Mouse (Mus musculus): ENCODE measurements around the gene Slc30a7.

Gene Slc30a7

DNA sequence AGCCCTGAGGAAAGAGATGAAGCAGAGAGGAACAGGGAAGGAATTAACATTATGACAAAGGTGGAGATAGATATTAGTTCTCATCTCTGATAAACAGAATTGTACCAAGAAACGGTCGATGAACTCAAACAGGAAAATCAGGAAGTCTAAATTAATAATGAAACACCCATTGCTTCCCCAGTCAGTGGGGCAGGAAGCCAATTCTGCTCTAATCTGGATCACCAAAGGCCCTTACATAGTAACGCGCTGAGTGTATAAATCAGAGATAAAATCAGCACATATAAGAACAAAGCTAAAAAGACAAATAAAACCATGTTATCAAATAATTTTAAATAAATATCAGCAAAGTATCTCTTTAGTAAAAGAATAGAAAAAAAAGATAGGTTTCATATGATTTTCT is 15.1 kb downstream of the Slc30a7 start:
- in situ Hi-C loops (cut with MboI, MseI): loop anchor here (5.0 kb wide), 1 partner anchor 45 kb away; no protein-coding TSS in a partner anchor

DNA sequence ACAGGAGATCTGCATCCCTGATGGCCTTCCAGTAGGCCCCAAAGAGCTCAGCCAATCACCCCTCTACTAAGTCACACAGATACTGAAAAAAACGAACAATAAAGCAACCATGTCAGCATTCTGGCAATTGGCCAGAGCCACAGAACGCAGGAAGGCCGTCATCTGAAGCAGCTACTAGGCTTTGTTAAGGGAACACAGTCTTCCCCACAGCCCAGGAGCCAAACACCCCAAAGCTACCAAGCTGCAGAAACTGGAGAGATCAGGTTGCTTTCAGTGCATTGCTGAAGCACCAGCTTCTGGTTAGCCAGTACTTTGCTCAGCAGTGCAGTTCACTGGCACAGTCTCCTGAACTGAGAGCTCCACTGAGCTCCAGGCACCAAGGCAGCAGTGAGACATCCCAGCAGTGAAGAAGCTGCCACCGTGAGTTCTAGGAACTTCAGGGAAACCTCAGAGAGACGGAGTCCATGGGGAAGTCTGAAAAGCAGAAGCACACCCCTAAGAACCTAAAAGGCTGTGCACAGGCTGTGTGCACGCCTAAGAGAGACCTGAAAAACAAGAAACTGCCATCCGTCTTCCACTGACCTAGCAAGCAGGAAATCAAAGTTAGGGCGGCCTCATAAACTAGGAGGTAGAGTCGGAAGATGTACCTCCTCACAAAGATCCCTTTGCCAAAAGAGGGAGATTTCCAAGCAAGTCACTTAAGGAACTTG is 21.9 kb downstream of the Slc30a7 start:
- in situ Hi-C loops (cut with MboI, MseI): no loop called here

DNA sequence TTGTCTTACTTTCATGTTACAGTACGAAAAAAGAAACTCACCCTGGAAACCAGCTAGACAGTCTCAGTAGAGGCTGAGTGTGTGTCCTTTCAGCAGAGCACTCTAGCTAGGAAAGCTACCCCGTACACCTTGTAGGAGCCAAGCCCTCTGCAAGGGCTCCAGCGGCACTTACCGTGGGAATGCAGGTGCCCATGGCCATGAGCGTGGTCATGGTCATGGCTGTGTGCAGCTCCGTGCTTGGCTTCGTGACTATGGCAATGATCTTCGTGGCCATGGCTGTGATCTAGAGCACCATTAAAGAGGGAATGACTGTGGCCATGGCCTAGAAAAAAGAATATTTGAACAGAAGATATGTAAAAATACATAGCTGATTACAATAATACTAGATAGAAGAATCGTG is 22.6 kb downstream of the Slc30a7 start:
- in situ Hi-C loops (cut with MboI, MseI): no loop called here

- in situ Hi-C loops (cut with MboI, MseI): no loop called here
Measured at GRCm38 (mm10) chr3:115983217-115983616, 24.0 kb downstream of the Slc30a7 start.

GRCm38 (mm10) chr3:115979000-115979399 is 28.2 kb downstream of the Slc30a7 start:
- in situ Hi-C loops (cut with MboI, MseI): no loop called here

- in situ Hi-C loops (cut with MboI, MseI): loop anchor here (5.0 kb wide), 1 partner anchor 313 kb away; no protein-coding TSS in a partner anchor
Measured at GRCm38 (mm10) chr3:115974995-115975394, 32.2 kb downstream of the Slc30a7 start.

DNA sequence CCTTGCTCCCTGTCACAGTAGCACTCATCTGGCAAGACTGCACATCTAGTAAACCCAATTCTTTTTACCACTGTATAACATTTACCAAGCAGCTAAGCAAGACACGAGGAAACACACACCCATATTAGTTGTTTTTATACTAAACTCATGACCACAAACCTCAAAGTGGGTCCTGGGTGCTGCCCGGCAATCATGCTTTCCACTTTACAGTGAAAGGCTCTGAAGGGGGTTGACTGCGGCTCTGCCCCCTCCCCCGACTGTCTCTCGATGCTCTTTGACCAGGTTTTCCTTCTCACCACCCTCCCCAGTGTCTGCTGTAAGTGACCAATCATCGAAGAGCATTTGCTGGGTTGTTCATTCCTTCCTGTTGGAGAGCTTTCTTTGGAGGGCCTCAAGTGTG is 33.0 kb downstream of the Slc30a7 start:
- in situ Hi-C loops (cut with MboI, MseI): loop anchor here (5.0 kb wide), 1 partner anchor 312 kb away; no protein-coding TSS in a partner anchor

DNA sequence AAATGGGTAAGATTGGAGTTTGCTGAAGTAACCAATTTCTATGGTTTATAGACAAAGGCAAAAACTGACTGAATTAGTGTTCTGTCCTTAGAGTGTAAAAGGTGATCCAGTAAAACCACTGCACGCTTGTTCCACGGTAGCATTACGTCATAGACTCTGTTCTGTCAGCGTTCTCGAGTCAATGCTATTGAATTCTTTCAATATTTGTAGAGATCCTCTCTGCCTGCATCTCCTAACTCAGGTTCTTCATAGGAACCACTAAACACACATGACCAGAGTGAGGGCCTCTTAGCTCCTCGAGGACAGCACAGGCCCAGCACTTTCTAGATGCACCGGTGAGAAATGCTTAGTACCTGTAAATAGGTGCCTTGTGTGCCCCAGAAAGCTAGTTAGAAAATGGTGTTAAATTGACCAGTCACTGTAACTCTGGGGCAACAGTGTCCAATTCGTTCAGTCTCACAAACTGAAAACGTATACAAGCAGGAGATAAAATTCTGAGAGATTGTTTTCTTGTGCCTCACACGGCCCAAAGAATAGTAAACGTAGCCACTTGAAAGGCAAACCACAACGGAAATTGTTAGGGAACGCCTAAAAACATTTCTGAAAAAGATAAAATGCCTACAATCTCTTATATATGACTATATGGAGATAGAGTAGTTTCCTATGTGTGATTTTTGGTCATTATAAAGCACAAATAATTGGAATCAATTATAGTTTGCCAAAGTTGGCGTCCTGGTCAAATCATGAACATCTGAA is 35.1 kb downstream of the Slc30a7 start:
- in situ Hi-C loops (cut with MboI, MseI): loop anchor here (5.0 kb wide), 1 partner anchor 310 kb away; no protein-coding TSS in a partner anchor

GRCm38 (mm10) chr3:115971045-115971785 is 36.0 kb downstream of the Slc30a7 start:
- in situ Hi-C loops (cut with MboI, MseI): loop anchor here (5.0 kb wide), 1 partner anchor 309 kb away; no protein-coding TSS in a partner anchor

DNA sequence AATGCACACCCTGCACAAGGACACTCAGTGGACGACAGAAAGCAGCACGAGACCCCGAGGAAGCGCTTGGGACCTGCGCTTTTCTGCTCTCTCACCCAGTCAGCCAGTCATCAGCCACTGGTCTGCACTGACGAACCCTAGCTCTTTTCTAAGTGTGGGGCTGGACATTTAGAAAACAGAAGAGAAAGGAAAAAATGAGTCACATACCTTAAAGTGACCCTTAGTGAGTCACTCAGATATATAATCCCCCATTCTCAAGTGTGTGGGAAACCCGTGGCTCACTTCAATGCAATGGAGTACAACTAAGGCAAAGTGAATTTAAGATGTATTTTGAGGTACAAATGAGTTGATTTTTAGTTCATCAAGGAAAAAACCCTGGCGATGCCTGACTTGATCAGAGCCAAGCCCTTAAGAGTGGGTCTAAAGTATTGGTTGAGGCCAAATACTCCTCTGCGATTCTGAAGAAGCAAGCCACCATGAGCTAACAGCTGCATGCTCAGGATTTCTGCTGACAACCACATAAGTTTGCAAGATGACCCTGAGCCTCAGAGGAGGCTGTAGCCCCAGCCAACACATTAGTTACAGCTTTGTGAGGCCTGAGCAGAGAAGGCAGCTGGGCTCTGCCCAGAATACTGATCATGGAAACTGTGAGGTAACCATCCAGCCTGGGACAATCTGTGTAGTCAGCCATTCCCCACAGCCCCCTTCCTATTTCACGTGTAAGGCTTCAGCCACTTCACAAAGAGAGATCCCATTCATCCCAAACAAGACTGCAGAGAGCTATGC is 38.3 kb downstream of the Slc30a7 start:
- in situ Hi-C loops (cut with MboI, MseI): no loop called here

GRCm38 (mm10) chr3:115964071-115964470 is 43.1 kb downstream of the Slc30a7 start:
- in situ Hi-C loops (cut with MboI, MseI): no loop called here

DNA sequence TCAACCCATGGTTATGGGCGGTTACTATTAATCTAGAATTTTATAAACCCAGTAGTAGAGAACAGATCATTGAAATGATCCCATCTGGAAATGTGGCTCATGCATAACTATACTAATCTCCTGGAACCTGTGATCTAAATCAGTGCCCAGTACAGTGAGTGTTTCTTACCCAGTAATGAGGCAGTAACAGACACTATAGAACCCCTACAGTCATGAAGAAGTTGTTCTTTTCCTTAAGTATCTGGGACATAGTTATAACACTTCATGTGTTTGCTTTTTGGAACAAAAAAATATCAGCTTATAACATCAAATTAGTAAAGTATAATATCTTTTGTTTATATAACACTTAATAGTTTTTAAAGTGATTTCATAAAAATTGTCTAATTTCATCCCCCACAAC is 43.6 kb downstream of the Slc30a7 start:
- in situ Hi-C loops (cut with MboI, MseI): no loop called here

DNA sequence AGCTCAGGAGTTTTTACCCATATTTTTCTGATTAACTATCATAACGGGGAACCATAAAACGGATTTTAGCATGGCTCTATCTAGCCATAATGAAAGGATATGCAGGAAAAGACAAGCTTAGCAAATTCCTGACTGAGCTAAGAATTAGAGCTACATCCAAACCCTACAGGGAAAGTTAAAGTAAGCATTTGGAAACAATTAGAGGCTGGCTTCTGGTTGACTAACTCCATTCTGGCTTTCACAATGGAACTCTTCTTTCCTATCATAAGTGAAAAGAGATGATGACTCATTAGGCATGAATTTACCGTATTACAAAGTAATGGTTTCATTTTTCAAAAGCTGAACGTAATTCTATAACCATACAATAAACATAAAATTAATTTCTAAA is 45.2 kb downstream of the Slc30a7 start:
- in situ Hi-C loops (cut with MboI, MseI): no loop called here

- in situ Hi-C loops (cut with MboI, MseI): no loop called here
Measured at GRCm38 (mm10) chr3:115961311-115962027, 45.7 kb downstream of the Slc30a7 start.

DNA sequence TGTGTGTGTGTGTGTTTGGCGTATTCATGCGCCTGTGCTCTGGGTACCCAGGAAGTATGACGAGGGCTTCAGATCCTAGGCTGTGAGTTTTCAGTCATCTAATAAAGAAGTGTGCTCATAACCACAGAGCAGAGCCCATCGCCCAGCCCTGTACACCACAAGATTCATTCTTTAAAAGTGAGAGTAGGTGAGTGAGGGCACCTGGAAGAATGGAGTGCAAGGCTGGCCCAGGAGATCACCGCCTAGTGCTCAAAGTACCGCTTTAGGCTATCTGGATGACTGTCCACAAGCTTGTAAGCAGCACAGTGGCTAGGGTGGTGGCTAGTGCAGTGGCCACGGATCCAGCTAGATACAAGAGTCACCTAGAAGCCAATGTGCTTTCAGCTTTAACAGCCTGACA is 50.0 kb downstream of the Slc30a7 start:
- in situ Hi-C loops (cut with MboI, MseI): loop anchor here (5.0 kb wide), 1 partner anchor 60 kb away; no protein-coding TSS in a partner anchor

DNA sequence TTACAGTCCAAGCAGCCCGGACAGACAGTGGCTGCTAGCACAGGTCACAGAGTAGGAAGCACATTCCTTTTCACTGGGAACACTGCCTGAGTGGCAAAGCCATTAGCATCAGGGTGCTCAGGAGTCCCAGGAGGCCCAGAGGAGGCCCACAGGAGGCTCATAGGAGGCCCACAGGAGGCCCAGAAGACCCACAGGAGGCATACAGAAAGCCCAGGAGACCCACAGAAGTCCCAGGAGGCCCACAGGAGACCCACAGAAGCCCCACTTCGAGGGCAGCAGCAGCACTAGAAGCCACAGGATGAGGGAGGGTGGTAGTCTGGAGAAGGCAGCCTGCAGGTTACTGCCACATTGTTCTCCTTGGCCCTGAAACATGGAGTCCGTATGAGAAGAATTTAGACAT is 54.1 kb downstream of the Slc30a7 start:
- in situ Hi-C loops (cut with MboI, MseI): no loop called here

DNA sequence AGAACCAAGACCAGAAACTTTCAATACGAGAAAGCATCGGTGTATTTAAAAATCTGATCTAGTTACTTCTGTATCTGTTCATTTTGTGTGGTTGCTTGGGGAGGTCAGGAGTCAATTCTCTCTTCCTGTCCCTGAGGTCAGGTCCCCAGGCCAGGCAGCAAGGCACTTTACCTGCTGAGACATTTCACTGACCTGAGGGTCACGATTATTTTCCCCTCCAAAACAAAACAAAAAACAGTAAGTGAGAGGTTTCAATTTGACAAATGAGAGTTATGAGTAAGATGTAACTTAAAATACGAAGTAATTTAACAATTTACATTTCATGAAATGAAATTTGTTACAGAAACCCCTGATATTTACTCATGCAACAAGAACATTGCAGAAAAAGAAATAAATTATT is 54.9 kb downstream of the Slc30a7 start:
- in situ Hi-C loops (cut with MboI, MseI): no loop called here

- in situ Hi-C loops (cut with MboI, MseI): no loop called here
Measured at GRCm38 (mm10) chr3:115951221-115951620, 56.0 kb downstream of the Slc30a7 start.

- in situ Hi-C loops (cut with MboI, MseI): loop anchor here (5.0 kb wide), 1 partner anchor 42 kb away; no protein-coding TSS in a partner anchor
Measured at GRCm38 (mm10) chr3:115949921-115950877, 57.0 kb downstream of the Slc30a7 start.
